Mouse (Mus musculus) cortical plate, adult 2 months (tissue): Measurements from ENCODE around the gene Gna14. TPM values are rescaled to one million over a fixed set of nuclear protein-coding genes. Genes with fewer than 3 reads are reported as not detected.

ENCODE experiments used
- H3K27ac ChIP-seq: fragments of 200-500 bp; 2 replicates; pipeline ENCODE4 v1.5.1; 2012; ENCODE audit warnings: low read length, control low read depth, inconsistent platforms; ENCODE audit not compliant: insufficient read depth
- H3K4me1 ChIP-seq: fragments of 200-500 bp; 2 replicates; pipeline ENCODE4 v1.6.1; 2011; ENCODE audit warnings: low read length; ENCODE audit not compliant: control insufficient read depth, insufficient read depth
- H3K4me3 ChIP-seq: fragments of 200-500 bp; 2 replicates; pipeline ENCODE4 v1.5.1; 2011; ENCODE audit warnings: mild to moderate bottlenecking, low read length, control low read depth; ENCODE audit not compliant: insufficient read depth
- CTCF ChIP-seq: fragments of 200-500 bp; IDR thresholded peaks from 2 replicates; pipeline ENCODE4 v1.5.1; 2011; ENCODE audit warnings: mild to moderate bottlenecking, control low read depth, low read length; ENCODE audit not compliant: insufficient read depth; ENCODE audit errors: extremely low read depth
- POLR2A ChIP-seq: fragments of 200-500 bp; IDR thresholded peaks from 2 replicates; pipeline ENCODE4 v1.6.1; 2011; ENCODE audit warnings: mild to moderate bottlenecking, low read length, control low read depth; ENCODE audit not compliant: insufficient read depth; ENCODE audit errors: extremely low read depth
- polyA plus RNA-seq: library from polyadenylated mRNA; depleted of rRNA; stranded (reverse); fragments of >200 nt; gene quantifications from 2 replicates; pipeline ENCODE4 v1.2.3, GENCODE M21; 2012

The Gna14 gene
- polyA plus RNA-seq, 1 experiment = 0.29 TPM

DNA sequence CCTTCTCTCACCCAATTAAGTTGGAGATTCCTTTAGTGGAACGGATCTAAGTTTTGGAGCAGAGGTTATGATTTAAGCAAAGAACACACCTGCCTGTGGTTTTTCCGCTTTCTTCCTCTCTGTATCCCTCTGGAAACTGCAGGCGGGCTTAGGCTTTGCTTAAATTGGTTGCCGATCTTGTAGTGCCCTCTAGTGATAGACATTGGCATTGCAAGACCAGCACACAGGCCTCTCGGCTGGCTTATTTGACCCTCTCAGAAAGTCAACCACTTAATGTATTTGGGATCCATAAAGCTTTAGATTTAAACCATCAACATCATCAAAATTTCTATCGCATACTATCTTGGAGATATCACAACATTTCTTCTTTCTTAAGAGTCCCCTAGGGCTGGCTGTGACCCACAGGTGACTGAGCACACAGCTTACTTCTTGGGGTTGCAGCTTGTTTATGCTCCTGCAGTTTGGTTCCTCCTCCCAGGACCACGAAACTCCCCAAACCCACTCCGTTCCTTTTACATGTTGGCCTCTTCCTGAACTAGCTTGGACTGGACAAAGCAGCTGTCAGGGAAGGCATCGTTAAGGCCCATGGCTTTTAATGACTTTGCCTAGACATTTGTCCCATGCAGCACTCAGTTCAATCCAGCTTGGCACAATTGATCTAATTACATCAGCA lies 163.9 kb downstream of the Gna14 start:
- no peak overlapping the region for H3K4me3 ChIP-seq
- TF ChIP-seq CTCF (peak; percentile 98), POLR2A (no peak)
- H3K27ac ChIP-seq = no peak overlapping the region
- no peaks in the 10 kb centered on the region for H3K4me1 ChIP-seq

DNA sequence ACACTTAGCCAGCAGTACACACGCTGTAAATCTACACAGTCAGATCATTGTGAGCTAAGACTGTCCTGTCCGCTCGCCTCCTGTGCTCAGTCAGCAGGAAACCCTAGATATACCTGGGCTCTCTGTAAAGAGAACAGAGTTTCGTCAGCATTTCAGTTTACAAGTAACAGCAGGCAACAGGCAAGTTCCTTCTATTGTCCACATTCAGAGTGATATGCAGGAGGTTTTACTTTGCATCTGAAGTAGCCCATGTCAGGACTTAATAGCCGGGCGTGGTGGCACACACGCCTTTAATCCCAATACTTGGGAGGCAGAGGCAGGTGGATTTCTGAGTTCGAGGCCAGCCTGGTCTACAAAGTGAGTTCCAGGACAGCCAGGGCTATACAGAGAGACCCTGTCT lies 166.5 kb downstream of the Gna14 start:
- TF ChIP-seq CTCF = no peak
- TF ChIP-seq POLR2A = no peak
- Histone ChIP-seq H3K4me1 (no peaks in the 10 kb centered on the region), H3K27ac (no peak overlapping the region), H3K4me3 (no peak overlapping the region)

DNA sequence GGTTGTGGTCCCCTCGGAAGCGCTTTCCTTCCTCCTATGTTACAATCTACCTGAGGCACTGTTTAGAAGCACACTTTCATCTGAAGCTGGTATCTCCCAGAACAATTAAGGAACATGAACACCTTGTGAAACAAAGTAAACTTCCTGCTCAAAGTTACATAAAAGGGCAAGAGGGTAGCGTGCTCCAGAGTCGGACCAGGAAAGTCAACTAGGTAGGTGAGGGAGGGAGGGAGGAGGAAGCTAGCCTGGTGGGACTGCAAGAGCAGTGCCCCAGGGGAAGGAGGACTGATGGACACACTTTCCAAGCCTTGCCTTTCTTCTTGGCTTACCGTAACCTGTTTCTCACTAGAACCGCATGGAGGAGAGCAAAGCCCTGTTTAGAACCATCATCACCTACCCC lies 172.1 kb downstream of the Gna14 start:
- TF ChIP-seq POLR2A = no peak
- TF ChIP-seq CTCF = no peak
- Histone ChIP-seq H3K4me3 (no peak overlapping the region), H3K27ac (no peak overlapping the region), H3K4me1 (no peaks in the 10 kb centered on the region)

DNA sequence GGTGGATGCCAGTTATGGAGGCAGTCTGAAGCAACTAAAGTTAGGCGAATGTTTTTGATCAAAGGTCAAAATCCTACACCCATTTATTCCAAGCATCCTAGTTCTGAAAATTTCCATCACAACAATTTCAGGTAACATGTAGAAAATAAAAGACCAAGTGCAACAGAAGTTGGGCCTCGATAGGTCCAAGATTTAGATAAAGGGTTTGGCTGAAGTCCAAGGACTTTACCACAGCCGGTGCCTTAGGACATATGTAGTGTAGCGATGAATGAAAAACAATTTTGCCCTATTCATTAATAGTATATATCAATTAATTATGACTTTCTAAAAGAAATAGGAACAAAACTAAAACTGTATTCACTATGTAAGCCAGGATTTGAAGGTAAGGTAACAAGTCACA lies 187.6 kb downstream of the Gna14 start:
- TF ChIP-seq POLR2A (no peak), CTCF (no peak)
- no peak overlapping the region for H3K27ac ChIP-seq
- H3K4me1 ChIP-seq = no peaks in the 10 kb centered on the region
- H3K4me3 ChIP-seq = no peak overlapping the region

DNA sequence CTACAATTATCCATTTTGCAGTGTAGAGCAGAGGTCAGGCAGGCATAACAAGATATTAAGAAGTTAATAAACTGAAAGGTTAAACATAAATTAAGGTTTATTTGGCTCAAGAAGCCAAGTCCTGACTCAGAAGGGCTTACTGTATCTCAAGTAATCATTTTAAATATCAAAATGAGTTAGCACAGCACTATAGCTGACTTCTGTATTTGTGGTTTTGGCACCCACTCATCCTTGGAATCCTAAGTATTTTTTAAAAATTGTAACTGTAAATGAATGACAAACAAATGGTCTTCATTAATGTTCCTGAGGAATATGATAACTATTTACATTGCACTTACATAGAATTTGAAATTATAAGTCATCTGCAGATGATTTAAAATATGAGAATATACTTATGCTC lies 189.4 kb downstream of the Gna14 start:
- no peaks in the 10 kb centered on the region for H3K4me1 ChIP-seq
- H3K27ac ChIP-seq = no peak overlapping the region
- TF ChIP-seq POLR2A (no peak), CTCF (no peak)
- no peak overlapping the region for H3K4me3 ChIP-seq

DNA sequence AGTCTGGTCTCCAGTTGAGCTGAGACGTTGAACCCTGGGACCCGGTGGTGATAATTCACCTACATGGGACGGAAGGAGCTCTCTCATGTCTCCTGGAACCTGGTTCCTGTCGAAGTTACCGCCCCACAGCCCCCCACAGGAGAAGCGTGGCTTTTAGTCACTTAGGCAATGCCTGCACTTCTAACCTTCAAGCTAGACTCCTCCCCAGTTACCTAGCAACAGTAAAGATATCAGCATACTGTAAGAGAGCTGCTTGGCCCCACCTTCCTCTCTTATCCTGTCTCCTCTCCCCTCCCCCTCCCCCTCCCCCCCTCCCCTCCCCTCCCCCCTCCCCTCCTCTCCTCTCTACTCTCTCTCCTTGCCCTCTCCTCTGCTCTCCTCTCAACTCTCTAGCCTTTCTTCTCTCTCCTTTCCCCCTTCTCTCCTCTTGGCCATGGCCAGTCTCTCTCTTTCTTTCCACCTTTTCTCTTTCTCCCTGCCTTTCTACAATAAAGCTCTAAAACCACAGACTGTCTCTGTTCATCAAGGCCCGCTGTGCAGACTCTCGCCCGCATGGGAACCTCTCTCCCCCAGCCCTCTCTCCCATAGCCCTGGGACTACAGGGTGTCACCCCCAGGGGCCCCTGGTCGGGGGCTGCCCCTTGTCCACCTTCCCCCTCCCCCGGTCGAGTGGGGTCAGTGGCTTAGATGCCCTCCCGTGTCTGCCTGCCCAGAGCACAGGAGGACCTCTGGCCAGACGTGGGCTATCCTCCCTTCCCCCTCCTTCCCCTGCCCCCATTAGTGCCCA lies 190.2 kb downstream of the Gna14 start:
- no peaks in the 10 kb centered on the region for H3K4me1 ChIP-seq
- TF ChIP-seq CTCF (no peak), POLR2A (no peak)
- H3K4me3 ChIP-seq = no peak overlapping the region
- H3K27ac ChIP-seq = no peak overlapping the region
